Mouse (Mus musculus) T-cell, adult 2 months (primary cell): ENCODE data around the gene Ddn.
A peak's percentile ranks its signal among the peaks of the same experiment; 100 is the strongest.
"Not testable (repeated sequence)": the region's sequence is repeated elsewhere in the genome, so short reads cannot be mapped to it uniquely, and the experiment has no call there.

ENCODE experiments used
- DNase-seq: peaks from one replicate; pipeline ENCODE4 v3.0.0; 2022; ENCODE audit warnings: low spot score

Ddn gene

GRCm38 (mm10) chr15:98831684-98832035, 22.4 kb upstream of the Ddn start:
- DNase-seq: no peak

- peak; percentile 99 for DNase-seq
Observed at GRCm38 (mm10) chr15:98830736-98831683, 21.7 kb upstream of the Ddn start, which contains the start of gene Prkag1. Gene Prkag1 (minus strand): TSS chr15:98831521.

DNA sequence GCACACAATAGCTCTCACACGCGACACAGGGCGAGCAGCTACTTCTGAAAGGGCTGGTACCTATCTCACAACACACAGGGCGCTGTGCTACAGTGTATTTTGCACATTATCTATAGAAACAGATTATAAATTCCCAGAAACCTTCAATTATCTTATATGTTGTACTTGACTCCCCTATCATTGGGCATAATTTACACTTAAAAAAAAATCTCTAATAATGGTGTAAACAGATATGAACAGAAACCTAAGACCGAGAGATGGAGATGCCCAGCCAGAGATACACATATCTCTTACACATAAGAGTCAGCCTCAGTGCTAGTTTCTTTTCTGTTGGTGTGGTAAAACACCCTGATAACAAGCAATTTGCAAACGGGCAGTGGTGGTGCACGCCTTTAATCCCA, 18.3 kb upstream of the Ddn start:
- DNase-seq: no peak

DNA sequence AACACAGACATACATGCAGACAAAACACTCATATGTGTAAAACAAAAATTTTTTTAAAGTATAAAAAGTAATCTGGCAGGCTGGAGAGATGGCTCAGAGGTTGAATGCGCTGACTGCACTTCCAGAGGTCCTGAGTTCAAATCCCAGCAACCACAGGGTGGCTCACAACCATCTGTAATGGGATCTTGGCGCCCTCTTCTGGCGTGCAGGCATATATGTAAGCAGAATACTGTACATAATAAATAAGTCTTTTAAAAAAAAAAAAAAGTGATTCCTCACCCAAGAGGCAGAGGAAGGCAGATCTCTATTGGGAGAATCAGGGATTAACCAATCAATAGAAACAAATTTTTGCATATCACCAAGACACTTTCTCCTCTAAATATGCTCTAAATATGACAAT, 14.1 kb upstream of the Ddn start:
- DNase-seq: peak; percentile 34

DNA sequence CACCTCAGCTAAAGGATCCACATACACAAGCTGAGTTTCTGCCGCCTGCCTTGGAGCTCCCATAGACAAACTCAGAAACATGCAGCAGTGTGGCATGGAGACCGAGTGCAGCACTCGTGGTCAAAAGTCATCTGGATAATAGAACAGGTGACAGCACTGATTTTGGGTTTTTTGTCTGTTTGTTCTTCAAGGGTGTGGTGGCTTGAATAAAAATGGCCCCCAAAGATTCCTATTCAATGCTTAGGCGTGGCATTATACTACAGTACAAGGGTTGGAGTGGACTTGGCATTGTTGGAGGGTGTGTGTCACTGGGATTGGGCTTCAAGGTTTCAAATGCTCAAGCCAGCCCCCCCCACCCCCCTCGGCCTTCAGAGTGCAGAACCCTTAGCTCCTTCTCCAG, 12.9 kb upstream of the Ddn start:
- no peak for DNase-seq

DNA sequence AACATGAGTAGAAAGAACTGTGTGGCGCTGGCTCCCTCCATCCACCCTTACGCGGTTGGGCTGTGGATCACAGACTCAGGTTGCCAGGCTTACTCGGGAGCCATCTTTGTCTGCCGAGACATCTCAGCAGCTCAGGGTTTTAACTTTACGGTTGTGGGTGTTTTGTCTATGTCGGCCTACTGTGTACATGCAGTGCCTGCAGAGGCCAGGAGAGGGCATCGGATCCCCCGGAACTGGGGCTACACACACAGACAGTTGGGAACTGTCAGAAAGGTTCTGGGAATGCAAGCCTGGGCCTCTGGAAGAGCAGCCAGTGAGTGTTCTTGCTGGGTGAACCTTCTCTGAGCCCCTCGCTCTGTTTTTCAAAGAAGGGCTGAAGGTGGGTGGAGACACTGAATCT, 12.1 kb upstream of the Ddn start:
- DNase-seq: peak; percentile 62

GRCm38 (mm10) chr15:98820937-98821336, 11.6 kb upstream of the Ddn start:
- DNase-seq: no peak

DNA sequence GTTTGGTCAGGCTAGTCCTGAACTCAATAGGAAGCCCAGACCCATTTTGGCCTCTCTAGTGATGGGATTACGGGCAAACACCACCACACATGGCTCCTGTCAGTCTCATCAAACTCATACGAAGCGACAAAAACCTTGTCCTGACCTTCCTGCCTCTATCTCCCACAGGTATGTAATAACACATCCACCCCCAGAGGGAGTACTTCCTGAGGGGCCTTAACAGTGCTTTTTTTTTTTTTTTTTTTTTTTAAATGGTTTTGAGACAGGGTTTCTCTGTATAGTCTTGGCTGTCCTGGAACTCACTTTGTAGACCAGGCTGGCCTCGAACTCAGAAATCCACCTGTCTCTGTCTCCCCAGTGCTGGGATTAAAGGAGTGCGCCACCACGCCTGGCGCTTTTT, 8.9 kb upstream of the Ddn start:
- DNase-seq: no peak

DNA sequence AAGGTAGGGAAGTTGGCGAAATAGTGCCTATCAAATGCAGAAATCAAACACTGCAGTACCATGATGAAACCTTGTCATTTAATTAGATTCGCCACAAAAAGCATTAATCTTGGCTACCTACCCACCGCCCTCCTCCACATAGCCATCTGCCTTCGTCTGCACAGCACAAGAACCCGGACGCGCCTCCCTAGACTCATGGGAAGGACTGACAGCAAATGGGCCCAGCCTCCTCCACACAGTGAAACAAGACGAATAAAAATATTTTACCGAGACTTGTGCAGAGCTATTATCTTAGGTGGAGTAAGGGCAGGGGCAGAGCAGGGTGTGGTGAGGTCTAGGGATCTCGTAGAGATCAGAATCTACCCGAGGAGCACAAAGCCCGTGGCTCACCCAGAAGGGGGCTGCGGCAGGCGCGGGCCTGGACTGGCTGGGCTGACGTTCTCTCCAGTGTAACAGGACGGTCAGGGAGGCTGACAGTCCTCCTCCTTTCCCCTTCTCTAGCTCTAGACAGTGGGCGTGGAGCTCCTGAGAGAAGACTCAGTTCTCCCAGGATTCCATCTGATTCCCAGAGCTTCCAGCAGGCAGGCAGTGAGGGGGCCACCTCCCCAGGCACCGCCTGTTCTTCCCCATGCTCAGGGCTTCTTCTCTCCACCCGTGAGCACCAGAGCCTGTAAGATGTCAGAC, 3.6 kb upstream of the Ddn start:
- no peak for DNase-seq

DNA sequence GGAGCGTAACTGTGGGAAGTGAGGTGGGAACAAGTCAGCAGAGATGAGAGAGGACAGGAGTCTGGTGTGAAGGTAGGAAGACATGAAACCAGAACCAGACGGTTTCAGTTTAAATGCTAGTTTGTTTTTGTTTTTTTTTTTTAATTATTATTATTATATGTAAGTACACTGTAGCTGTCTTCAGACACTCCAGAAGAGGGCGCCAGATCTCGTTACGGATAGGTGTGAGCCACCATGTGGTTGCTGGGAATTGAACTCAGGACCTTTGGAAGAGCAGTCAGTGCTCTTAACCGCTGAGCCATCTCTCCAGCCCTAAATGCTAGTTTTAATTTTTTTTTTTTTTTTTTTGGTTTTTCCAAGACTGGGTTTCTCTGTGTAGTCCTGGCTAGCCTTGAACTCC, 922 bp upstream of the Ddn start:
- not testable (repeated sequence) for DNase-seq

- no peak for DNase-seq
Observed at GRCm38 (mm10) chr15:98808651-98809134, 597 bp downstream of the Ddn start.

DNA sequence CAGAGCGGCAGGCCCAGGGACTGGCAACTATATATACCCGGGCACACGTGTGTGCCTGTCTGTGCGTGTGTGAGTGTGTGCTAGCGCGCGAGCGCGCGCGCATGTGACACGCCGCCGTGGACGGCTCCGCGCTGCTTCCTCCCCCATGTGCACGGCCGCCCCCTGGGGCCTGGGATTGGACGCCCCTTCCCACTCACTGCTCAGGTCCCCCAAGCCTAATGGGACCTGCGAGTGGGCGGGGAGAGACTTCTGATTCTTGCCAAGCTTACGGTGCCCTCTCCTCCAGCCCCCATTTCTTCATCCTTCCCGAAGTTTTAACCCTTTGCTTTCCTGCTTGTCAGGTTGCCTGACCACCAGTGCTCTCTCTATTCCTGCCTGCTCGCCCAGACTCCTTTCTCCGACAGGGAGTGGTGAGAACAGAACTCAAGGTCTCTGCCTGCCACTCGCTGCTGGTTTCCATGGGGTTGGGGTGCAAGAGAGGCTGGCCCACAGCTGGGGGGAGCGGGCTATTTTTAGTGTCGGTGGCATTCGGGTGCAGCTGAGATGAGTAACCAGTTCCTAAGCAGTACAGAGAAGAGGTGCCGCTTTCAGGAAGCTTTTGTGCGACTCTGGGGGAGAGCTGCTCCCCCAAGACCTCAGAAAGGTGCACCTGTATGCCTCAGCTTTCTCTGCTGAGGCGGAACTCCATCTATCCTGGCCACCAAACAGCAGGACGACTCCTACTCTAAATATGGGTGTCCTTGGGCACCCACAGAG, 1.2 kb downstream of the Ddn start:
- peak; percentile 72 for DNase-seq

- DNase-seq: no peak
Observed at GRCm38 (mm10) chr15:98806809-98807770, 2.2 kb downstream of the Ddn start.

GRCm38 (mm10) chr15:98806071-98806808, 3.0 kb downstream of the Ddn start:
- DNase-seq: no peak

GRCm38 (mm10) chr15:98805324-98806040, 3.8 kb downstream of the Ddn start:
- DNase-seq: no peak

GRCm38 (mm10) chr15:98804054-98804453, 5.2 kb downstream of the Ddn start:
- DNase-seq: peak; percentile 70

- DNase-seq: no peak
Observed at GRCm38 (mm10) chr15:98802926-98803325, 6.4 kb downstream of the Ddn start.

DNA sequence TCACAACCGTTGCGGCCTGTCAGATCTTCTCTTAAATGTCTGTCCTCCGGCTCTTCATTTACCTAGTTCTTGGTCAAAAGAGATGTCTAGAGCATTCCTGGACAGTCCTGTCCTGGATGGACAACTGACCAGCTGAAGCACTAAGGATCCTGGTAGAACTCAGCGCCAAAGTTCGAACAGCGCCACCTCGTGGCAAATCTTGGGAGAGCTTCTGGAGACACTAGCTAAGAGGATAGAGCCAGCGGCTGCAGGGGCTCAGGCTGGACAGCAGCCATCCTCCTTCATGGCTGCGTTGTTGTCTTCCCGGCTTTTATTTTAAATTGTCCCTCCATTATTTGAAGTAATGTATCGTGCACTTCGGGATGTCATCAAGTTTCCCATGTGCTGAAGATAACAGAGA, 9.9 kb downstream of the Ddn start:
- peak; percentile 64 for DNase-seq

DNA sequence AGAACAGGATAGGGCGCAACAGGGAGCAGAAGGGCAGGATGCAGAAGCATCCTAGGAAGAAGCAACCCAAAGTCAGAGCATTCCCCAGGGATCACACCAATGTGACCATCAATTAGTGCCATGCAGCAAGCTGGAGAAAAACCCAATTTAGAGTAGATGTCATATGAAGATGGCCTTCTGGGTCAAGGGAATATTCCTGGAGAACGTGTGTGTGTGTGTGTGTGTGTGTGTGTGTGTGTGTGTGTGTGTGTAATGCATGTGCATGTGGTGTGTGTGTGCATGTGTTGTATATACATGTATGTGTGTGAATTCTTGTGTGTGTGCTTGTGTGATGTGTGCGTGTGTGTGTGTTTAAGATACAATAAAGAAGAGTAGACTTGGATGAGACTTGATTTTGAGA, 10.4 kb downstream of the Ddn start:
- DNase-seq: no peak
